Mouse (Mus musculus) myocyte (in vitro differentiated cells): ENCODE results near the gene Armc6. TPM values are rescaled to one million over a fixed set of nuclear protein-coding genes. Genes with fewer than 3 reads are reported as not detected.
"Not testable (repeated sequence)": the region's sequence is repeated elsewhere in the genome, so short reads cannot be mapped to it uniquely, and the experiment has no call there.

Experiments
- H3K27me3 ChIP-seq: one replicate; pipeline ENCODE4 v1.6.1; 2011; ENCODE audit not compliant: control insufficient read depth, insufficient read depth, insufficient read length
- H3K36me3 ChIP-seq: one replicate; pipeline ENCODE4 v1.6.1; 2011; ENCODE audit not compliant: control insufficient read depth, insufficient read depth
- H3K4me2 ChIP-seq: one replicate; pipeline ENCODE4 v1.6.1; 2011; ENCODE audit warnings: low read depth, control low read depth
- H3K4me3 ChIP-seq: one replicate; pipeline ENCODE4 v1.5.1; 2011; ENCODE audit warnings: mild to moderate bottlenecking, control low read depth, moderate library complexity
- H3K79me2 ChIP-seq: one replicate; pipeline ENCODE4 v1.6.1; 2011; ENCODE audit not compliant: control insufficient read depth, insufficient read depth
- H3ac ChIP-seq: one replicate; pipeline ENCODE4 v1.6.1; 2011; ENCODE audit not compliant: control insufficient read depth, insufficient read length
- CEBPB ChIP-seq: IDR thresholded peaks from 2 replicates; pipeline ENCODE4 v1.6.1; 2011; ENCODE audit warnings: mild to moderate bottlenecking, moderate library complexity; ENCODE audit not compliant: poor library complexity, insufficient read depth, severe bottlenecking
- E2F4 ChIP-seq: IDR thresholded peaks from one replicate; pipeline ENCODE4 v1.6.1; 2011; ENCODE audit warnings: mild to moderate bottlenecking, control low read depth, moderate library complexity; ENCODE audit not compliant: insufficient read depth
- MAX ChIP-seq: IDR thresholded peaks from one replicate; pipeline ENCODE4 v1.6.1; 2011; ENCODE audit warnings: low read depth, mild to moderate bottlenecking, control low read depth
- MYOD1 ChIP-seq, 3 experiments: IDR thresholded peaks; one replicate each; pipeline ENCODE4 v1.6.1; 2011; ENCODE audit warnings: control low read depth in 2 of 3, low read depth in 2 of 3, mild to moderate bottlenecking in 2 of 3, moderate library complexity in 1 of 3; ENCODE audit not compliant: insufficient read length in 2 of 3, control insufficient read depth in 1 of 3
- MYOG ChIP-seq, 3 experiments: IDR thresholded peaks; one replicate each; pipeline ENCODE4 v1.6.1; 2011; ENCODE audit warnings: control low read depth in 2 of 3, low read depth in 2 of 3, mild to moderate bottlenecking in 2 of 3; ENCODE audit not compliant: insufficient read length in 2 of 3, control insufficient read depth in 1 of 3, insufficient read depth in 1 of 3
- POLR2A ChIP-seq: IDR thresholded peaks from one replicate; pipeline ENCODE4 v1.6.1; 2011; ENCODE audit warnings: low read depth, mild to moderate bottlenecking, control low read depth, moderate library complexity; ENCODE audit not compliant: insufficient read length
- POLR2AphosphoS2 ChIP-seq: IDR thresholded peaks from one replicate; pipeline ENCODE4 v1.6.1; 2011; ENCODE audit warnings: low read depth, control low read depth; ENCODE audit not compliant: insufficient read length
- REST ChIP-seq: IDR thresholded peaks from one replicate; pipeline ENCODE4 v1.6.1; 2011; ENCODE audit warnings: mild to moderate bottlenecking, control low read depth, moderate library complexity; ENCODE audit not compliant: insufficient read depth, insufficient read length
- SRF ChIP-seq: IDR thresholded peaks from one replicate; pipeline ENCODE4 v1.6.1; 2011; ENCODE audit warnings: low read depth; ENCODE audit not compliant: control insufficient read depth, insufficient read length
- TCF12 ChIP-seq: IDR thresholded peaks from one replicate; pipeline ENCODE4 v1.6.1; 2011; ENCODE audit warnings: mild to moderate bottlenecking, control low read depth; ENCODE audit not compliant: poor library complexity, insufficient read depth, severe bottlenecking
- TCF3 ChIP-seq: IDR thresholded peaks from one replicate; pipeline ENCODE4 v1.6.1; 2011; ENCODE audit warnings: low read depth, control low read depth; ENCODE audit not compliant: insufficient read length
- USF1 ChIP-seq: IDR thresholded peaks from one replicate; pipeline ENCODE4 v1.6.1; 2011; ENCODE audit warnings: low read depth, mild to moderate bottlenecking, control low read depth, moderate library complexity
- polyA plus RNA-seq: library from polyadenylated mRNA; unstranded; fragments of >200 nt; fragmentation: generic; extraction: Trizol; gene quantifications from one replicate; pipeline ENCODE4 v1.2.1, GENCODE M21; 2012; ENCODE audit warnings: missing spikeins

Gene Armc6
- polyA plus RNA-seq, 1 experiment, result 35.4 TPM

DNA sequence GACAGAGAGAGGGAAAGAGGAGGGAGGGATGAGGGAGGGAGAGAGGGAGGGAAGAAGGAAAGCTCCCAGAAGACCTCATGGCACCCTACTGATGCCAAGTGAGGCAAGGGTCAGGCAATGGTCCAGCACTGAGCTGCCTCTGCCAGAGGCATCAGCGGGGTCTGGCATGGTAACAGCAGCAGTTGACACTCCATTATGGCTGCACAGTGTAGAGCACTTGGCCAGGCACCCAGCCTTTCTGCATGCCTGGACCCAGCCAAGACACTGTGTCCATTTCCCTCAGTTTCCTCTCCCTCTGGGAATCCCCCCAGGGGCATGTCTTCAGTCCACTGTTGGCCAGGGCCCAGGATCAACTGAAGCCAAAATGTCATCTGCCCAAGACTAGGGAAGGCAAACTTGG, 17.7 kb downstream of the Armc6 start:
- no peak overlapping the region for H3ac ChIP-seq
- H3K79me2 ChIP-seq, result no peaks in the 10 kb centered on the region
- H3K27me3 ChIP-seq, result no peaks in the 10 kb centered on the region
- H3K36me3 ChIP-seq, result no peaks in the 10 kb centered on the region
- no peak overlapping the region for H3K4me3 ChIP-seq
- H3K4me2 ChIP-seq, result no peak overlapping the region
- TF ChIP-seq MYOG (IDR thresholded peaks at IDR 0.05; ENCODE audit: control insufficient read depth in 1 of 3, insufficient read depth in 1 of 3, insufficient read length in 2 of 3, low read depth in 2 of 3) (peak; percentile 15 to 66 (median 48)), MYOD1 (IDR thresholded peaks at IDR 0.05; ENCODE audit: control insufficient read depth in 1 of 3, insufficient read length in 2 of 3, low read depth in 2 of 3) (peak in 1 of 3 experiments; percentile 68), SRF (no peak)

- not testable (repeated sequence) for H3K79me2 ChIP-seq, H3K4me2 ChIP-seq, H3ac ChIP-seq, H3K36me3 ChIP-seq, H3K27me3 ChIP-seq, H3K4me3 ChIP-seq
Measured at GRCm38 (mm10) chr8:70216161-70216560, 18.1 kb downstream of the Armc6 start.

GRCm38 (mm10) chr8:70215092-70215491, 19.2 kb downstream of the Armc6 start:
- no peak overlapping the region for H3K4me2 ChIP-seq
- TF ChIP-seq POLR2A (no peak), MAX (no peak), USF1 (no peak), MYOG (IDR thresholded peaks at IDR 0.05; ENCODE audit: control insufficient read depth in 1 of 3, insufficient read depth in 1 of 3, insufficient read length in 2 of 3, low read depth in 2 of 3) (no peak), TCF3 (no peak), TCF12 (no peak), MYOD1 (IDR thresholded peaks at IDR 0.05; ENCODE audit: control insufficient read depth in 1 of 3, insufficient read length in 2 of 3, low read depth in 2 of 3) (no peak), CEBPB (no peak), SRF (no peak), REST (no peak)
- no peaks in the 10 kb centered on the region for H3K79me2 ChIP-seq
- no peak overlapping the region for H3K4me3 ChIP-seq
- no peak overlapping the region for H3ac ChIP-seq
- no peaks in the 10 kb centered on the region for H3K36me3 ChIP-seq
- H3K27me3 ChIP-seq, result no peaks in the 10 kb centered on the region

GRCm38 (mm10) chr8:70214411-70214810, 19.9 kb downstream of the Armc6 start:
- no peaks in the 10 kb centered on the region for H3K79me2 ChIP-seq
- no peak overlapping the region for H3K4me3 ChIP-seq
- H3K4me2 ChIP-seq, result peak overlapping the region; percentile 21
- H3K27me3 ChIP-seq, result no peaks in the 10 kb centered on the region
- no peak for TF ChIP-seq POLR2AphosphoS2
- no peak for TF ChIP-seq MAX
- TF ChIP-seq E2F4, result no peak
- TF ChIP-seq CEBPB, result no peak
- TF ChIP-seq TCF3, result no peak
- no peak for TF ChIP-seq SRF
- TF ChIP-seq MYOG (IDR thresholded peaks at IDR 0.05; ENCODE audit: control insufficient read depth in 1 of 3, insufficient read depth in 1 of 3, insufficient read length in 2 of 3, low read depth in 2 of 3), result no peak
- no peak for TF ChIP-seq USF1
- TF ChIP-seq POLR2A, result no peak
- TF ChIP-seq MYOD1 (IDR thresholded peaks at IDR 0.05; ENCODE audit: control insufficient read depth in 1 of 3, insufficient read length in 2 of 3, low read depth in 2 of 3), result no peak
- no peak for TF ChIP-seq REST
- no peak for TF ChIP-seq TCF12
- H3K36me3 ChIP-seq, result no peaks in the 10 kb centered on the region
- H3ac ChIP-seq, result no peak overlapping the region

DNA sequence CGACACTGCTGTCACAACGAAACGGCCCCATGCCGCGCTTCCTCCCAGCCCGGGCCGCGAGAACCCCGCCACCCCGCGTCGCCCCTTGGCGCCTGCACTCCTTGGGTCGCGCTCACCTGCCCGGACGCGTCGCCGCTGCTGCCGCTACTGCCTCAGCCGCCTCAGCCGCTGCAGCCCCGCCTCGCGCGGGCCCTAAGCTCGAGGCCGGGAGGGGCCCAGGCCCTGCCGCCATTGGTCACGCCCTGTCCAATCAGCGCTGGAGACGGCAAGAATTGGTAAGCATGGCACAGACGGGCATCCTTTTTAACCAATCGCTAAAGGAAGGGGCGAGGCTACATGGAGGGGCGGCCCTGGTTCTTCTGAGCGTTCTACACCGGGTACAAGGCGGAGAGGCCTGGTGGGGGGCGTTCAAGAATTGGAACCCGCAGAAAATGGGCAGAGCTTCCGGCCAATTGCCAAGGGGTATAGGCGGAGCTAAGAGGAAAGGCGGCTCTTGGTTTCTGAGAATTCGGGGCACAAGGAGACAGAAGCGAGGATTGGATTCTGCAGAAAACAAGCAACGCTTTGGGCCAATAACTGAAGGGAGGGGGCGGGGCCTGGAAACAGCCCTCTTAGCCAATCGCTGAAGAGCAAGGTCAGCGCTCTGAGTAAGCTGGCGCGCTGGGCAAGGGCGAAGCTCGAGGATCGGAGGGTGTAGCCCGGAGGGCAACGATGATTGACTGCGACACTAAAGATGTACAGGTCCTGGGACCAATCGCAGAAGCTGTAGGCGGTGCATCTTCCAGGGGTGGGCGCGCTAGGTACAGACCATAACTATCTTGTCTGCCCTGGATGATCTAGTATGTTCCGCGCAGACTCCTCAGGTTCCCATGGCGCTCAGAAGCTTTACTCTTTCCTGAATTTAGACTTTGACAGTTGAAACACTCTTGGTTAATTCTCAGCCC, 21.9 kb downstream of the Armc6 start, which contains the start of gene Slc25a42:
Gene Slc25a42 (minus strand): TSS at position 194 of the 944 bp plus-strand sequence.
- no peaks in the 10 kb centered on the region for H3K79me2 ChIP-seq
- TF ChIP-seq POLR2AphosphoS2 (peak; percentile 71), MYOG (IDR thresholded peaks at IDR 0.05; ENCODE audit: control insufficient read depth in 1 of 3, insufficient read depth in 1 of 3, insufficient read length in 2 of 3, low read depth in 2 of 3) (no peak), MYOD1 (IDR thresholded peaks at IDR 0.05; ENCODE audit: control insufficient read depth in 1 of 3, insufficient read length in 2 of 3, low read depth in 2 of 3) (peak in 1 of 3 experiments; percentile 55), USF1 (no peak), MAX (no peak), TCF3 (no peak), REST (no peak), E2F4 (no peak), POLR2A (peak; percentile 88), CEBPB (no peak), SRF (peak; percentile 70)
- H3ac ChIP-seq, result peak within 1 kb of the TSS; percentile 7
- peak within 1 kb of the TSS; percentile 96 for H3K4me2 ChIP-seq
- H3K4me3 ChIP-seq, result peak within 1 kb of the TSS; percentile 33
- no peaks in the 10 kb centered on the region for H3K27me3 ChIP-seq
- H3K36me3 ChIP-seq, result no peaks in the 10 kb centered on the region
